Mouse (Mus musculus): ENCODE data around the gene Slx4. TPM values are rescaled to one million over a fixed set of nuclear protein-coding genes. Genes with fewer than 3 reads are reported as not detected.

Gene Slx4
- 10 to 100 TPM; 30.5 to 31.5 TPM for total RNA-seq (2023)

DNA sequence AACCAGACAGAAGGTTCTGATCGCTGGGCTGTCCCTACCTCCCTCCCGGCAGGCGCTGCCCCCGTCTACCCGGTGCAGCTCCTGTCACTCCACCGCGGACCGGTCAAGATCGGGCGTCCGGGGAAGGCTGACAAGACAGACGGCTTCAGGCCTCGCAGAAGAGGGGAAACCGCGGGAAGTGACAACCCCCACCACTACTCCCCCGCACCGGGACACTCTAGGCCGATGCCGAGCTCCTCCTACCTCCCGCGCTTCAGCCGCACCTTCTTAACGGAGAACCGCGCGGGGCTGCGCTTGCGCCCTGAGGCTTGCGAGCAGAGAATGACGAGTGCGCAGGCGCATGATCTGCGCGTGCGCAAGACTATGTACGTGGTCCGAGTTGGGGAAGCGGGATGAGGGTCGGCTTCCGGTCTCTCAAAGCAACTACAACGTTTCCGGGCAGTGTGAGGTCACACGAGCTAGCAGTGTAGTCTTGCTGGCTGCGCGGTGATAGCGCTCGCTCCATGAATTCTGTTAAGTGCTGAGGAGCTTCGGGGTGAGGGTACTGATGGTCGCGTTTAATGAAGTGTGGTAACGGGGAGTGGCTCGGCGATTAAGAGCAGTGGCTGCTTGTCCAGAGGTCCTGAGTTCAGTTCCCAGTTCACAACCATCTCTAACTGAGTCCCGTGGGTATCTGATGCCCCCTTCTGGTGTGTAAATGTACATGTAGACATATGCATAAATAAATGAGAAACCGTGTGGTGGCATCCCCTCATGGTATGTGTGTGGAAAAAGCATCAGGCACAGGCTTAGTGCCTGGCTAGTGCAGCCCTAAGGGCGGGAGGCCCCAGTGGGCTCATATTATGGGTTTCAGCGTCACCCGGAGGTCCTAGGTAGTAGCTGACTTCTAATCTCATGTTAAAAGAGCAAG, at the start of gene Slx4:
TSS of gene Slx4 (minus strand) at position 282 of the 910 bp plus-strand sequence.

DNA sequence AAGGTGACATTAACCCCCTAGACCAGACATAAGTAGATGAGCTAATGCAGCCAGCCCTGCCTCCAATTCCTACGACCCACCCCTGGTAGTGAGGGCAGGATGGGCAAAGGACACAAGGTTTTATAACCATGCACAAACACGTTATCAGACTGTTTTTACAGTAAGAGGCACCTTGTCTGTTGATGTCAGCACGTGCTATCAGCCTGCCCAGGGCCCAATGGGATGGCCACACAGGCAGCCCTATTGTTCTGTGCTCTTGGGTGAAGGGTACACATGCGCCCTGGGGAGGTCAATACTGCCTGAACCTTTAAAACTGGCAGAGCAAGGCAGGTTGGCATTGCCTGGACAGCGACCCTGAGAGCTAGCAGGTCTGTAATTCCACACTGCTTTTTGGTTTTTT, 33.2 kb upstream of the Slx4 start, which contains the start of gene Dnase1:
TSS of gene Dnase1 (plus strand) at position 136 of the 400 bp plus-strand sequence.

DNA sequence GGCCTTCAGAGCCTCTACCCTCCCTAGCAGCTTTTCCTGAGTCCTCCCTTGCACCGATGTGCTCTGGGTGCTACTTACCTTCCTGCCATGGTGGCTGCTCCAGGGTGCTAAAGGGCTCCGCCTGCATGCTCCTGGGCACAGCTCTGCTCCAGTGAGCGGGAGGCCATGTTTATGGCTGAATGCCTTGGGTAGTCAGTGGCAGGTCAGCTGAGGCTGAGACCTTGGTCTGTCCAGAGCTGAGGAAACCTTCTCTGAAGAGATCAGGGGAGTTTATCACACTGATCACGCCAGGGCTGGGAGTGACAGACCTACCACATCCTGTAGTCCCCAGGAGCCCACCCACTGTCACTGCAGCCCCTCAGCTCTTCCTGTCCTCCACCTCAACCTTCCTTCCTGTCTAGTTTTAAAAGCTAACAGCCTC, 27.3 kb downstream of the Slx4 start, which contains the start of gene Nlrc3:
TSS of gene Nlrc3 (minus strand) at position 382 of the 421 bp plus-strand sequence.

Other genes with a start within 250 kb of the Slx4 start
- gene Olfr15, start 172.9 kb downstream of the Slx4 start, total RNA-seq (2023) = not detected
- under 1 TPM; 0.31 to 0.35 TPM for gene Zfp174, start 156.5 kb downstream of the Slx4 start, total RNA-seq (2023)
- 100 to 1,000 TPM; 118 to 123 TPM for gene Naa60, start 131.4 kb downstream of the Slx4 start, total RNA-seq (2023)
- 10 to 100 TPM; 20.3 to 24.6 TPM for gene Zfp597, start 119.2 kb downstream of the Slx4 start, total RNA-seq (2023)
- gene Gm20695, start 119.1 kb downstream of the Slx4 start, total RNA-seq (2023) = 1 to 10 TPM in 1 of 2 experiments, under 1 TPM in 1; 0.46 to 1.1 TPM
- gene 1700037C18Rik, start 95.1 kb downstream of the Slx4 start, total RNA-seq (2023) = 1 to 10 TPM; 4.1 to 6.1 TPM
- gene Cluap1, start 95.0 kb downstream of the Slx4 start, total RNA-seq (2023) = 10 to 100 TPM; 10.7 to 12.0 TPM
- 1 to 10 TPM in 1 of 2 experiments, under 1 TPM in 1; 0.90 to 1.6 TPM for gene Nlrc3, start 27.1 kb downstream of the Slx4 start, total RNA-seq (2023)
- not detected for gene Dnase1, start 33.2 kb upstream of the Slx4 start, total RNA-seq (2023)
- 10 to 100 TPM; 32.3 to 36.0 TPM for gene Trap1, start 74.1 kb upstream of the Slx4 start, total RNA-seq (2023)
- gene Crebbp, start 210.2 kb upstream of the Slx4 start, total RNA-seq (2023) = 10 to 100 TPM; 73.9 to 82.0 TPM

Measured in neutrophil, adult 83 days (primary cell).